Mouse (Mus musculus): ENCODE measurements around the gene Nt5c3b.

The Nt5c3b gene

GRCm38 (mm10) chr11:100400842-100401241 is 40.8 kb downstream of the Nt5c3b start:
- in situ Hi-C loops (cut with MseI, MboI): no loop called here

- in situ Hi-C loops (cut with MseI, MboI): no loop called here
These were observed 41.7 kb downstream of the Nt5c3b start for GRCm38 (mm10) chr11:100399727-100400538.

- in situ Hi-C loops (cut with MseI, MboI): no loop called here
These were observed 42.3 kb downstream of the Nt5c3b start for GRCm38 (mm10) chr11:100399320-100399719.

GRCm38 (mm10) chr11:100398517-100398916 is 43.1 kb downstream of the Nt5c3b start:
- in situ Hi-C loops (cut with MseI, MboI): no loop called here

- in situ Hi-C loops (cut with MseI, MboI): no loop called here
These were observed 43.8 kb downstream of the Nt5c3b start, which contains the start of gene Jup for GRCm38 (mm10) chr11:100397600-100398389. Gene Jup (minus strand): TSS chr11:100397763.

- in situ Hi-C loops (cut with MseI, MboI): no loop called here
These were observed 44.6 kb downstream of the Nt5c3b start for GRCm38 (mm10) chr11:100396886-100397599.

GRCm38 (mm10) chr11:100395861-100396631 is 45.6 kb downstream of the Nt5c3b start:
- in situ Hi-C loops (cut with MseI, MboI): no loop called here

- in situ Hi-C loops (cut with MseI, MboI): no loop called here
These were observed 46.4 kb downstream of the Nt5c3b start for GRCm38 (mm10) chr11:100395200-100395599.

- in situ Hi-C loops (cut with MseI, MboI): no loop called here
These were observed 47.1 kb downstream of the Nt5c3b start for GRCm38 (mm10) chr11:100394353-100395074.

GRCm38 (mm10) chr11:100393733-100394132 is 47.9 kb downstream of the Nt5c3b start:
- in situ Hi-C loops (cut with MseI, MboI): no loop called here

- in situ Hi-C loops (cut with MseI, MboI): no loop called here
These were observed 48.6 kb downstream of the Nt5c3b start for GRCm38 (mm10) chr11:100392958-100393357.

GRCm38 (mm10) chr11:100391884-100392345 is 49.7 kb downstream of the Nt5c3b start:
- in situ Hi-C loops (cut with MseI, MboI): no loop called here

GRCm38 (mm10) chr11:100391081-100391883 is 50.3 kb downstream of the Nt5c3b start:
- in situ Hi-C loops (cut with MseI, MboI): no loop called here

GRCm38 (mm10) chr11:100389931-100390445 is 51.6 kb downstream of the Nt5c3b start:
- in situ Hi-C loops (cut with MseI, MboI): no loop called here

GRCm38 (mm10) chr11:100388588-100388987 is 53.0 kb downstream of the Nt5c3b start:
- in situ Hi-C loops (cut with MseI, MboI): no loop called here

- in situ Hi-C loops (cut with MseI, MboI): no loop called here
These were observed 53.8 kb downstream of the Nt5c3b start for GRCm38 (mm10) chr11:100387589-100388375.

- in situ Hi-C loops (cut with MseI, MboI): no loop called here
These were observed 54.5 kb downstream of the Nt5c3b start for GRCm38 (mm10) chr11:100387111-100387510.

GRCm38 (mm10) chr11:100386586-100386985 is 55.0 kb downstream of the Nt5c3b start:
- in situ Hi-C loops (cut with MseI, MboI): no loop called here

GRCm38 (mm10) chr11:100385016-100385415 is 56.6 kb downstream of the Nt5c3b start:
- in situ Hi-C loops (cut with MseI, MboI): no loop called here
